Mouse (Mus musculus): ENCODE measurements around the gene Fndc9. TPM values are rescaled to one million over a fixed set of nuclear protein-coding genes. Genes with fewer than 3 reads are reported as not detected.

The Fndc9 gene
- polyA plus RNA-seq, 1 experiment from 2014 or later, result 0.08 TPM

- Histone ChIP-seq H3K36me3 (ENCODE audit: control insufficient read depth, insufficient read depth, low read length) (no peaks in the 10 kb centered on the region), H3K4me1 (ENCODE audit: control insufficient read depth in 2 of 2, insufficient read depth in 2 of 2, low read length in 2 of 2) (0 out of 4 replicates have a peak, but pooled peaks cover 0 to 3% of the 10 kb centered on the region in 2 experiments), H3K27ac (replicated peaks in 1 of 2; ENCODE audit: control insufficient read depth in 1 of 2, insufficient read depth in 1 of 2, low read depth in 2 of 2, low read length in 2 of 2) (no peak overlapping the region), H3K27me3 (ENCODE audit: control insufficient read depth, insufficient read depth, low read length) (no peaks in the 10 kb centered on the region), H3K9ac (ENCODE audit: low read length) (no peak overlapping the region), H3K4me3 (ENCODE audit: control insufficient read depth in 1 of 2, insufficient read depth in 1 of 2, low read depth in 1 of 2, low read length in 2 of 2) (no peak overlapping the region), H3K4me2 (ENCODE audit: low read length) (no peak overlapping the region), H3K9me3 (ENCODE audit: control insufficient read depth, low read length) (no peaks in the 10 kb centered on the region)
- 84% methylated on average over 4 of the region's 4 CpGs for WGBS
- no peak for ATAC-seq (ENCODE audit: insufficient number of reproducible peaks, insufficient read depth, low FRiP score, low read depth)
Observed at GRCm38 (mm10) chr11:46289022-46289421, 53.7 kb downstream of the Fndc9 start.

Other genes with a start within 250 kb of the Fndc9 start
- gene Gm12166, start 183.2 kb upstream of the Fndc9 start, polyA plus RNA-seq (2014; fragmentation: Nextera tagmentation; extraction: Ambion mirVana), result 4.6 and 4.9 TPM in 2 replicates
- gene Adam19, start 179.5 kb upstream of the Fndc9 start, polyA plus RNA-seq (2014; fragmentation: Nextera tagmentation; extraction: Ambion mirVana), result 21.1 and 22.7 TPM in 2 replicates
- 9.5 and 11.0 TPM in 2 replicates for gene Nipal4, start 69.0 kb upstream of the Fndc9 start, polyA plus RNA-seq (2014; fragmentation: Nextera tagmentation; extraction: Ambion mirVana)
- gene Cyfip2, start 77.3 kb downstream of the Fndc9 start, polyA plus RNA-seq (2014; fragmentation: Nextera tagmentation; extraction: Ambion mirVana), result 8.9 TPM in 2 replicates
- gene Itk, start 154.0 kb downstream of the Fndc9 start, polyA plus RNA-seq (2014; fragmentation: Nextera tagmentation; extraction: Ambion mirVana), result not detected in 2 replicates
- gene Fam71b, start 161.0 kb downstream of the Fndc9 start, polyA plus RNA-seq (2014; fragmentation: Nextera tagmentation; extraction: Ambion mirVana), result not detected in 2 replicates
- gene Med7, start 201.4 kb downstream of the Fndc9 start, polyA plus RNA-seq (2014; fragmentation: Nextera tagmentation; extraction: Ambion mirVana), result 50.9 and 54.2 TPM in 2 replicates
- gene Havcr2, start 219.4 kb downstream of the Fndc9 start, polyA plus RNA-seq (2014; fragmentation: Nextera tagmentation; extraction: Ambion mirVana), result 0.28 and 0.38 TPM in 2 replicates

All from heart, embryonic 14.5 days (tissue).